Mouse (Mus musculus) midbrain, embryonic 15.5 days (tissue): ENCODE data around the gene Antxr2. TPM values are rescaled to one million over a fixed set of nuclear protein-coding genes. Genes with fewer than 3 reads are reported as not detected.

Experiments
- ATAC-seq: fragments of 200-750 bp; cut with Nextera tagmentation; replicated peaks from 2 replicates; pipeline ENCODE4 v1.8.0; 2017; ENCODE audit warnings: moderate TSS enrichment
- H3K27ac ChIP-seq: fragments of 300-500 bp; sonication (generic); 2 replicates; pipeline ENCODE4 v1.5.1; 2015; ENCODE audit warnings: mild to moderate bottlenecking, inconsistent platforms
- H3K27me3 ChIP-seq: fragments of 300-500 bp; sonication (generic); replicated peaks from 2 replicates; pipeline ENCODE4 v1.6.1; 2015; ENCODE audit warnings: inconsistent platforms
- H3K36me3 ChIP-seq: fragments of 300-500 bp; sonication (generic); replicated peaks from 2 replicates; pipeline ENCODE4 v1.6.1; 2015; ENCODE audit warnings: inconsistent platforms
- H3K4me1 ChIP-seq: fragments of 300-500 bp; sonication (generic); 2 replicates; pipeline ENCODE4 v1.6.1; 2015; ENCODE audit warnings: inconsistent platforms
- H3K4me2 ChIP-seq: fragments of 300-500 bp; sonication (generic); 2 replicates; pipeline ENCODE4 v1.6.1; 2015; ENCODE audit warnings: inconsistent platforms, mild to moderate bottlenecking, moderate library complexity
- H3K4me3 ChIP-seq: fragments of 300-500 bp; sonication (generic); 2 replicates; pipeline ENCODE4 v1.5.1; 2015; ENCODE audit warnings: mild to moderate bottlenecking, inconsistent platforms
- H3K9ac ChIP-seq: fragments of 300-500 bp; sonication (generic); 2 replicates; pipeline ENCODE4 v1.6.1; 2015; ENCODE audit warnings: mild to moderate bottlenecking, inconsistent platforms
- H3K9me3 ChIP-seq: fragments of 300-500 bp; sonication (generic); 2 replicates; pipeline ENCODE4 v1.6.1; 2016; ENCODE audit warnings: inconsistent platforms
- whole genome bisulfite sequencing: fragments of 180-500 bp; shearing (Covaris S2); methylation state at CpG from one replicate; pipeline ENCODE4 v1.1.7; 2015; ENCODE audit warnings: mixed read lengths; 5-methylcytosine and 5-hydroxymethylcytosine counted together
- polyA plus RNA-seq: library from polyadenylated mRNA; unstranded; fragments of >200 nt; fragmentation: Nextera tagmentation; extraction: Ambion mirVana; gene quantifications from 2 replicates; pipeline ENCODE4 v1.2.1, GENCODE M21; 2015

The Antxr2 gene
- polyA plus RNA-seq, 1 experiment from 2014 or later: 3.0 TPM

DNA sequence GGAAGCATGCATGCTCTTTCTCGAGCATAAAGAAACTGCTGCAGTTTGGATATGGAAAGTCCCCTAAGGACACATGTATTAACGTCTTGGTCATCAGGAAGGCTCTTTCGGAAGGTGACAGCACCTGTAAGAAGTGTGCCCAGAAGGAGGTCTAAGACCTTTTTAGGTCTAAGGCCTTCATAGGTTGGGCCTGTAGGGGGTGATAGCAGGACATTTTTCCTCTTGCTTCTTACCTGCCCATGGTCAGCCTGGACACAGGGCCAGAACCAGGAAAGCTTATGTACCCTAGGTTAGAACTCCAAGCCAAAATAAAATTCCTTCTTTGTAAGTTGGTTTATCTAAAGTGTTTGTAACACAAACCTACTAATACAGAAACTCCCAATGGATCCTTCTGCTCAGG, 83.6 kb downstream of the Antxr2 start:
- Histone ChIP-seq H3K4me3 (no peak overlapping the region), H3K4me2 (no peak overlapping the region)
- WGBS: 81% methylated on average over 3 of the region's 3 CpGs

DNA sequence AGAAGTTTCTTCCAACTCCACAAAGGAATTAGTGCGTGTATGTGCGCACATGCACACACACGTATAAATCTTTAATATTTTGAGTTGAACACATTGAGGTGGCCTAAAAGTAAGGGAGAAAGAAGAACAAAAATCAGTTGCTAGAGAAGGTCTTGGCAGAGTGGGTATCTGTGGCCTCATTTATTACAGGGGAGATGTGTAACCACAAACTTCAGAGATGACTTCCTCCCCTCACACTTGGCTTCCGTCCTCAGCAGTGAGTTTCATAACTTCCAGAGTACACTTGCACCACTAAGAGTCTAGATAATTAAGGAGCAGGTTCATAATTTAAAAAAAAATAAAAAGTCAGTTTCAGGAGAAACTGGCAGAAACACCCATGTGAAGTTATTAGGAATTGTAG, 84.6 kb downstream of the Antxr2 start:
- Histone ChIP-seq H3K27ac (no peak overlapping the region), H3K4me1 (no peaks in the 10 kb centered on the region), H3K9me3 (no peaks in the 10 kb centered on the region), H3K9ac (no peak overlapping the region), H3K4me2 (no peak overlapping the region), H3K4me3 (no peak overlapping the region), H3K27me3 (no peaks in the 10 kb centered on the region), H3K36me3 (no peaks in the 10 kb centered on the region)
- ATAC-seq: no peak
- 92% methylated on average over 4 of the region's 4 CpGs for WGBS

More for the DNA sequence above, 83.6 kb downstream of the Antxr2 start:
- Histone ChIP-seq H3K36me3 (no peaks in the 10 kb centered on the region), H3K4me1 (no peaks in the 10 kb centered on the region), H3K9me3 (no peaks in the 10 kb centered on the region), H3K27ac (no peak overlapping the region), H3K9ac (no peak overlapping the region), H3K27me3 (no peaks in the 10 kb centered on the region)
- ATAC-seq: no peak

DNA sequence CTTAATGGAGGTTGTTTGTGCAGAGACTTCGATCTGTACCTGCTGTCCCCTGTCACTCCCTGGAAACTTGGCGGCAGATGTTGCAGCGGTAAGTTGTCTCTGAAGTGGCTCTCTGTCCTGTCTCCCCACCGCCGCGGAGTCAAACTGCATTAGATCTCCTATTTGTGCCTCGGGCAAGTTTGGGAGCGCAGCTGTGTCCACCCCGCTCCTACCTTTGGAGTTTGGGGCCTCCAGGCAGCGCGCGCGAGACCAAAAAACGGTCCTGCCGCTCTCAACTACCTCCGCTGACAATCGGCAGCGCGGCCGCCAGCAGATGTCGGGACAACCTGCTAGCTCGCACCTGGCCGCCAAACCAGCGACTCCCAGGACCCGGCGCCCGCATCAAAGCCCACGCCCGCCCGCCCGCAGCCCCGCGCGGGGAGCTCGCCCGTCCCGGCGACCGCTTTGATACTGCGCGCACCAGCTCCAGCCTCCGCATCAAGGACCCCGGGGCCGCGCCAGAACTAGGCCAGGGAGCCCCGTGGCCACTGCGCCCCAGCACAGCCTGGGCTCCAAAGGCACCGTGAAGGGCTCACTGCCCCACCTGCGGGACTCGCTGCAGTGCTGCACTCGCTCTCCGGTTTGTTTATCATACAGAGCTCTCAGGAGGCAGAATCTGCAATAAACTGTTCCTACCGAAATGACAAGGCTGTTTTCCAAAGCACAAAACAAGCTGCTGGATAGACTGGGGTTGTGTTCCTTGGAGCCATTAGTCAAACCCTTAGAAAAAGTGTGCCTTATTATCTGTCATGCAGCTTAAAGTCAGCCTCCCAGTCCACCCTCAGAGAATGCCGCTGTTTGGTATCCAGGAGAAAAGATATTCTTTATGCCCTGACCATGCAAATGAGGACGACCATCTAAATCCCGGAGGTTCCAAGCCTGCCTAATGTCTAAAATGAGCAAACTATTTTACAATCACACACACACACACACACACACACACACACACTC, 95.4 kb downstream of the Antxr2 start:
- H3K27ac ChIP-seq: peak overlapping the region; percentile 52; the same call in 1 of the 2 replicates
- peak; percentile 95 for ATAC-seq

GRCm38 (mm10) chr5:97917654-97918053, 113.2 kb downstream of the Antxr2 start:
- Histone ChIP-seq H3K4me1 (no peaks in the 10 kb centered on the region), H3K9ac (no peak overlapping the region), H3K27ac (no peak overlapping the region), H3K36me3 (no peaks in the 10 kb centered on the region), H3K4me3 (no peak overlapping the region), H3K9me3 (no peaks in the 10 kb centered on the region), H3K4me2 (no peak overlapping the region), H3K27me3 (no peaks in the 10 kb centered on the region)
- ATAC-seq: no peak
- WGBS: 75% methylated on average over 11 of the region's 11 CpGs

More for the DNA sequence above, 95.4 kb downstream of the Antxr2 start:
- WGBS: 3% methylated on average over 55 of the region's 56 CpGs
- no peaks in the 10 kb centered on the region for H3K36me3 ChIP-seq
- no peaks in the 10 kb centered on the region for H3K9me3 ChIP-seq
- peak overlapping the region; percentile 48 for H3K9ac ChIP-seq
- H3K4me2 ChIP-seq: peak overlapping the region; percentile 96
- H3K27me3 ChIP-seq: no peaks in the 10 kb centered on the region
- H3K4me1 ChIP-seq: peaks cover 4% of the 10 kb centered on the region
- peak overlapping the region; percentile 62 for H3K4me3 ChIP-seq

GRCm38 (mm10) chr5:97914890-97915289, 116.0 kb downstream of the Antxr2 start:
- Histone ChIP-seq H3K4me1 (no peaks in the 10 kb centered on the region), H3K9ac (no peak overlapping the region), H3K36me3 (no peaks in the 10 kb centered on the region), H3K9me3 (no peaks in the 10 kb centered on the region), H3K4me2 (no peak overlapping the region), H3K27me3 (no peaks in the 10 kb centered on the region), H3K4me3 (no peak overlapping the region), H3K27ac (no peak overlapping the region)
- ATAC-seq: peak; percentile 60; the same call in 1 of the 2 replicates
- WGBS: 34% methylated on average over 2 of the region's 2 CpGs

DNA sequence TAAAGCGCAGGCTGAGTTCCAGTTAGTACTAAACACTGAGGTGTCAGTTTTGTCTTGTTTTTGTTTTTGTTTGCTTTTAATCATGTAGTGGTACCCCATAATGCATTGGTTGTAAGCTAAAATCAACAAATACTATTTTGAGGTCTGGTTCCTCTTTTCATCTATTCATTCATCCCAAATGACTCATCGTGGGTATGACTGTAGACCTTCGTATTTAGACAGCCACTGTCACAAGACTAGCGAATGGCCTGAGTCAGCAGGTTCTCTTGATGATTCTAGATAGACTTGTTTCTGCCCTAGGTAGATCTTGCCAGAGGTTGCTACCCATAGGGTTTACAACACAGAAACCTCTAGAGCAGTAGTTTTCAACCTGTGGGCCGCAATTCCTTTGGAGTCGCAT, 116.9 kb downstream of the Antxr2 start:
- Histone ChIP-seq H3K4me3 (no peak overlapping the region), H3K27me3 (no peaks in the 10 kb centered on the region), H3K9me3 (no peaks in the 10 kb centered on the region), H3K9ac (no peak overlapping the region), H3K4me1 (no peaks in the 10 kb centered on the region), H3K27ac (no peak overlapping the region), H3K36me3 (no peaks in the 10 kb centered on the region), H3K4me2 (no peak overlapping the region)
- ATAC-seq: no peak
- 95% methylated on average over 6 of the region's 6 CpGs for WGBS

DNA sequence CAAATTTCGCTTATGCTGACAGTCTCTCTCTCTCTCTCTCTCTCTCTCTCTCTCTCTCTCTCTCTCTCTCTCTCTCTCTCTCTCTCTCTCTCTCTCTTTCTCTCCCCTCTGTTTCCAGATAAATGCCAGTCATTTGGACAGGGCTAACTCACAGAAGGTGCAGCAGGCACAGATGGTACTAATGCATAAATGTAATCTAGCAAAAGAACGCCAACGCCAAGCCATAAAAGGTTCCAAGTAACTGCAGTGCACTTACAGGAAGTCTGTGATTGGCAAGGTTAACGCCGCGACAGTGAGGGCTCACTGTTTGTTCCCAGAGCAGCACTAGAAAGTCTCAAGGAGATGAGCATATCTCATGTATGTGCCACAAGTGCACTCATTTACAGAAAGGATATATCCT, 123.4 kb downstream of the Antxr2 start:
- ATAC-seq: no peak
- Histone ChIP-seq H3K4me1 (no peaks in the 10 kb centered on the region), H3K27me3 (no peaks in the 10 kb centered on the region), H3K9ac (no peak overlapping the region), H3K4me3 (no peak overlapping the region), H3K9me3 (no peaks in the 10 kb centered on the region), H3K27ac (no peak overlapping the region), H3K36me3 (no peaks in the 10 kb centered on the region), H3K4me2 (no peak overlapping the region)
- 78% methylated on average over 6 of the region's 6 CpGs for WGBS

DNA sequence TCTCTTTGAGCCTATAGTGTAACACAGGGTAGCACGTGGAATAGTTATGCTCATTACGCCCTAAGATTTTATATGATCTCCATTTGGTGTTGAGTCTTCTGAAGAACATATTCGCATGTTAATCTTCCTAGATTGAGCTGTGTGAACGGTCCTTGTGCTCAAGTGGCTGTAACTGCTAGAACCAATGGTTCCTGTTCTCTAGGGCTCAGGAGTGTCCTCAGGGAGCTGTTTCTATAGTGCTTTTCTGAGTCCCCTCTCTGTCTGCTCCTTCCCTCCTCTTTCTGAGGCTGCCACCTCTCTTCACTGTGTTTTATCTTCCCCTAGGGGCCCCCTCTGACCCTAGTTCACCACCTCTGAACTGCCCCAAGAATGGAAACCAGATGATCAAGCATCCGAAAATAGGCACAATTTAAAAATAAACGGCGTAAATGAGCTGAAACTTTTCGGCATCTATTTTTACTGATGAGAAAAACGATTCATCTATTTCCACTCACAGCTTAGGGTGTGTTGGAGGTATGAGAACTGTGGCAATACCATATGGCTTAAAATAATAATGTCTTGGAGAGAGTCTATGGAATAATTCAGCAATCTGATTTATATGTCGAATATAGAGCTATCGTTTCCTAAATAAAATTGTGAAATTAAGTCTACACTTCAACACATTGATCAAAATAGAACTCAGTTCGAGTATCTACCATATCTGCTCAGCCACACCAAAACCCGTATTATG, 124.1 kb downstream of the Antxr2 start:
- ATAC-seq: no peak
- Histone ChIP-seq H3K9ac (no peak overlapping the region), H3K4me3 (no peak overlapping the region), H3K27me3 (no peaks in the 10 kb centered on the region), H3K36me3 (no peaks in the 10 kb centered on the region), H3K4me2 (no peak overlapping the region), H3K4me1 (no peaks in the 10 kb centered on the region), H3K27ac (no peak overlapping the region), H3K9me3 (no peaks in the 10 kb centered on the region)
- WGBS: 91% methylated on average over 13 of the region's 13 CpGs

GRCm38 (mm10) chr5:97905856-97906255, 125.0 kb downstream of the Antxr2 start:
- no peak for ATAC-seq
- Histone ChIP-seq H3K9me3 (no peaks in the 10 kb centered on the region), H3K36me3 (no peaks in the 10 kb centered on the region), H3K27me3 (no peaks in the 10 kb centered on the region), H3K4me1 (no peaks in the 10 kb centered on the region), H3K4me2 (no peak overlapping the region), H3K27ac (no peak overlapping the region), H3K4me3 (no peak overlapping the region), H3K9ac (no peak overlapping the region)
- WGBS: 90% methylated on average over 3 of the region's 3 CpGs

GRCm38 (mm10) chr5:97901096-97901495, 129.7 kb downstream of the Antxr2 start:
- Histone ChIP-seq H3K4me3 (no peak overlapping the region), H3K4me2 (no peak overlapping the region), H3K9ac (no peak overlapping the region), H3K27ac (no peak overlapping the region), H3K36me3 (no peaks in the 10 kb centered on the region), H3K27me3 (no peaks in the 10 kb centered on the region), H3K9me3 (no peaks in the 10 kb centered on the region), H3K4me1 (no peaks in the 10 kb centered on the region)
- ATAC-seq: no peak
- 83% methylated on average over 7 of the region's 7 CpGs for WGBS

DNA sequence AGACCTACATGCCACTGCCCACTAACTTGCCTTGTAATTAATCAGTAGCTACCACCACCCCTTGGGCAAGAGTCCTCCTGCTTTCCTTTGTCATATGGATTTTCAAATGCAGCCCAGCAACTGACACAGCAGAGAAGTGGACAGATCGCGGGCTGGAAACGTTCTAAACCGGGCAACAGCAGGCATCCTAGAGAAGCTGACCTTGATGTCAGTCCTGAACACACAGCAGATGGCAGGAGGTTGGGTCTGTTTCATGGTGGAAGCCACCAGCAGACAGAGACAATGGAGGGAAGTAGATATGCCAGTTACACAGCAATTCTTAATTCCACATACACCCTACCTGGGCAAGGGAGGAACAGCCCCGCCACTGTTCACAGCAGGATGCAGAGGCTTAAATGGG, 131.5 kb downstream of the Antxr2 start:
- 82% methylated on average over 5 of the region's 5 CpGs for WGBS
- ATAC-seq: no peak
- no peaks in the 10 kb centered on the region for H3K9me3 ChIP-seq
- H3K4me1 ChIP-seq: no peaks in the 10 kb centered on the region
- H3K4me3 ChIP-seq: no peak overlapping the region
- H3K4me2 ChIP-seq: no peak overlapping the region
- no peak overlapping the region for H3K27ac ChIP-seq
- no peaks in the 10 kb centered on the region for H3K36me3 ChIP-seq
- no peak overlapping the region for H3K9ac ChIP-seq
- H3K27me3 ChIP-seq: no peaks in the 10 kb centered on the region

DNA sequence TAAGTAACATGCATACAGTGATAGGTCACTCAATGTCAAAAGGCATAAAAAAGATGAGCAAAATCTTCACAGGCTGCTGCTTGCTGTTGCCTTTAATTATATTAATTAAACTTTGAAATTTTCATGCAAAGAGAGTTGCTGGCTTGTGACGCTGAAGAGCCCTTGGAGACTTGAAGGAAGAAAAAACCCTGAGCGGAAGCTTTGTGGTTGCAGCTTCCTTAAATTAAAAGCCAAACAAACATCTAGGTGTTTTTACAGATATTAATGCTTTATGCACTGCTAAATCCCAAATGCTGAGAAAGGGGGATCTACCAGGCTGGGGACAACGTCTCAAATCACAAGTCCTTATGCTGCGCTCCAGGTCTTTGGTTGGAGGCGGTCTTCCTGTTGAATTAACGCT, 145.4 kb downstream of the Antxr2 start:
- H3K36me3 ChIP-seq: no peaks in the 10 kb centered on the region
- ATAC-seq: no peak
- no peaks in the 10 kb centered on the region for H3K9me3 ChIP-seq
- H3K4me3 ChIP-seq: no peak overlapping the region
- 88% methylated on average over 6 of the region's 6 CpGs for WGBS
- H3K27me3 ChIP-seq: no peaks in the 10 kb centered on the region
- H3K9ac ChIP-seq: no peak overlapping the region
- H3K4me2 ChIP-seq: no peak overlapping the region
- H3K4me1 ChIP-seq: no peaks in the 10 kb centered on the region
- H3K27ac ChIP-seq: no peak overlapping the region
